7 mouse cellular contexts compared by ENCODE assay signal in the genomic region with DNA sequence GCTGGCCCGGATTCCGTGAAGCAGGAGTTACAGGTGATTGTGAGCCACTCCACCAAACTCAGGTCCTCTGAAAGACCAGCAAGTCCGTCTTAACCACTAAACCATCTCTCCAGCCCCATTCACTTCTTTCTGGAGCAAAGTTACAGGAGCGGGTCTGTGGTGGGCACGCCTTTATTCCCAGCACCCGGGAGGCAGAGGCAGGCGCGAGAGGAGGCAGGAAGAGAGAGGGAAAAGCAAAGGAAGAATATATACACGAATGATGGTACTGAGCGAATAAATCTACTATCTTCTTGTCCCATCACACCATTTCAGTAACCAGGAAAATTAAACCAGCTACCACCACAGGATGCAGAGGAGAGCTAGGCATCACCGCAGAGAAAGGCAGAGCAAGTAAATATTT. TPM values are rescaled to one million over a fixed set of nuclear protein-coding genes. Genes with fewer than 3 reads are reported as not detected.
DNase-seq lines count a peak whose midpoint lies in the region; ATAC-seq and TF ChIP-seq lines count a peak whose summit lies in the region.

No protein-coding gene starts in this region.

- no peak for TF ChIP-seq CTCF in small intestine, adult 2 months (IDR thresholded peaks at IDR 0.05; ENCODE audit: extremely low read depth, insufficient read length, insufficient replicate concordance, low read depth, low read length)

- peak overlapping the region; percentile 93 for H3K4me3 ChIP-seq in megakaryocyte, embryonic 14.5 days (replicated peaks)
- peak overlapping the region; percentile 85 for H3K4me3 ChIP-seq in erythroblast, embryonic 14.5 days (replicated peaks)
- peak overlapping the region; percentile 85 for H3K4me3 ChIP-seq in limb, embryonic 10.5 days
- peak overlapping the region; percentile 74 for H3K4me3 ChIP-seq in small intestine, adult 2 months (ENCODE audit: low read depth, low read length)

- DNase-seq in limb, embryonic 10.5 days (ENCODE audit: low spot score): no peak
- DNase-seq in left cerebral cortex, adult 8-10 months (ENCODE audit: low spot score in 2 of 2): no peak
- no peak for DNase-seq in gastrocnemius, postnatal 4 days (ENCODE audit: low spot score in 2 of 2)

- H3K27ac ChIP-seq in limb, embryonic 10.5 days: peak overlapping the region; percentile 96
- H3K27ac ChIP-seq in small intestine, adult 2 months (ENCODE audit: insufficient read depth, low read depth, low read length): peak overlapping the region; percentile 33

- 9% methylated on average over 11 of the region's 11 CpGs for WGBS in limb, embryonic 10.5 days
- WGBS in small intestine, adult 2 months: 3% methylated on average over 11 of the region's 11 CpGs

- TF ChIP-seq POLR2A in small intestine, adult 2 months (IDR thresholded peaks at IDR 0.05; ENCODE audit: low read depth, low read length): no peak

- ATAC-seq in megakaryocyte, adult 5-6 weeks (ENCODE audit: poor library complexity, severe bottlenecking): no peak

- no peaks in the 10 kb centered on the region for H3K9me3 ChIP-seq in megakaryocyte, embryonic 14.5 days
- no peaks in the 10 kb centered on the region for H3K9me3 ChIP-seq in erythroblast, embryonic 14.5 days (ENCODE audit: control insufficient read depth, low read length)
- H3K9me3 ChIP-seq in limb, embryonic 10.5 days (replicated peaks): no peaks in the 10 kb centered on the region

- no peaks in the 10 kb centered on the region for H3K27me3 ChIP-seq in megakaryocyte, embryonic 14.5 days (replicated peaks)
- H3K27me3 ChIP-seq in erythroblast, embryonic 14.5 days (ENCODE audit: control insufficient read depth): no peaks in the 10 kb centered on the region
- H3K27me3 ChIP-seq in limb, embryonic 10.5 days (ENCODE audit: low read depth, poor library complexity, severe bottlenecking): no peaks in the 10 kb centered on the region
- no peaks in the 10 kb centered on the region for H3K27me3 ChIP-seq in small intestine, adult 2 months (ENCODE audit: control insufficient read depth, insufficient read depth, low read length)

- peaks cover 45% of the 10 kb centered on the region for H3K36me3 ChIP-seq in megakaryocyte, embryonic 14.5 days (replicated peaks; ENCODE audit: low read length)
- H3K36me3 ChIP-seq in erythroblast, embryonic 14.5 days (ENCODE audit: control insufficient read depth): peaks cover 42% of the 10 kb centered on the region
- H3K36me3 ChIP-seq in limb, embryonic 10.5 days: peaks cover 40% of the 10 kb centered on the region
- H3K36me3 ChIP-seq in small intestine, adult 2 months (ENCODE audit: control insufficient read depth, insufficient read depth, low read length): peaks cover 22% of the 10 kb centered on the region

- H3K4me1 ChIP-seq in megakaryocyte, embryonic 14.5 days: peaks cover 46% of the 10 kb centered on the region
- peaks cover 49% of the 10 kb centered on the region for H3K4me1 ChIP-seq in erythroblast, embryonic 14.5 days (ENCODE audit: control insufficient read depth)
- H3K4me1 ChIP-seq in limb, embryonic 10.5 days: peaks cover 37% of the 10 kb centered on the region
- H3K4me1 ChIP-seq in small intestine, adult 2 months (ENCODE audit: control insufficient read depth, insufficient read depth, insufficient read length, low read length): peaks cover 17% of the 10 kb centered on the region

RNA-seq across cellular contexts. Expression of a gene that starts 0.6 kb away (rescaled TPM):
- 8.7 and 11.5 TPM in 2 replicates for polyA plus RNA-seq in megakaryocyte, embryonic 14.5 days (2012; ENCODE audit: insufficient read depth, low replicate concordance)
- 16.3 and 19.3 TPM in 2 replicates for total RNA-seq in megakaryocyte, adult 5-6 weeks (2015)
- 44.0 and 57.5 TPM in 2 replicates for total RNA-seq in megakaryocyte, adult 5-6 weeks (2017)
- 2.9 and 4.3 TPM in 2 replicates for polyA plus RNA-seq in erythroblast, embryonic 14.5 days (2012)
- 32.1 and 36.8 TPM in 2 replicates for polyA plus RNA-seq in limb, embryonic 10.5 days (2016; fragmentation: Nextera tagmentation; extraction: Ambion mirVana)
- polyA plus RNA-seq in small intestine, adult 2 months (2012; rRNA removed): 6.2 and 13.3 TPM in 2 replicates
- total RNA-seq in left cerebral cortex, adult 8-10 months (2022): 10 to 100 TPM; 17.6 to 22.3 (median 19.1) TPM
- 10 to 100 TPM; 11.9 to 12.5 TPM for total RNA-seq in gastrocnemius, postnatal 4 days (2021)

RNA-seq across cellular contexts. Expression of a gene that starts 3.3 kb away (rescaled TPM):
- polyA plus RNA-seq in megakaryocyte, embryonic 14.5 days (2012; ENCODE audit: insufficient read depth, low replicate concordance): 872 and 1,542 TPM in 2 replicates
- total RNA-seq in megakaryocyte, adult 5-6 weeks (2015): 315 and 324 TPM in 2 replicates
- total RNA-seq in megakaryocyte, adult 5-6 weeks (2017): 155 and 184 TPM in 2 replicates
- 247 and 292 TPM in 2 replicates for polyA plus RNA-seq in erythroblast, embryonic 14.5 days (2012)
- polyA plus RNA-seq in limb, embryonic 10.5 days (2016; fragmentation: Nextera tagmentation; extraction: Ambion mirVana): 405 and 413 TPM in 2 replicates
- 49.9 and 54.9 TPM in 2 replicates for polyA plus RNA-seq in small intestine, adult 2 months (2012; rRNA removed)
- total RNA-seq in left cerebral cortex, adult 8-10 months (2022): 10 to 100 TPM; 28.2 to 33.4 (median 30.8) TPM
- total RNA-seq in gastrocnemius, postnatal 4 days (2021): 100 to 1,000 TPM; 270 to 304 TPM
